Mouse (Mus musculus) heart, embryonic 16.5 days (tissue): Measurements from ENCODE around the gene Kifc5b. TPM values are rescaled to one million over a fixed set of nuclear protein-coding genes. Genes with fewer than 3 reads are reported as not detected.

Experiments used
- ATAC-seq: fragments of 200-750 bp; cut with Nextera tagmentation; replicated peaks from 2 replicates; pipeline ENCODE4 v1.8.0; 2017; ENCODE audit warnings: moderate number of reproducible peaks; ENCODE audit not compliant: insufficient read depth, low FRiP score; ENCODE audit errors: extremely low read depth
- H3K27ac ChIP-seq: fragments of 300-500 bp; sonication (generic); 2 replicates; pipeline ENCODE4 v1.5.1; 2014; ENCODE audit warnings: mild to moderate bottlenecking, low read length, control low read depth, moderate library complexity
- H3K27me3 ChIP-seq: fragments of 300-500 bp; sonication (generic); 2 replicates; pipeline ENCODE4 v1.6.1; 2014; ENCODE audit warnings: low read length, mixed read lengths; ENCODE audit not compliant: control insufficient read depth, insufficient read depth
- H3K36me3 ChIP-seq: fragments of 300-500 bp; sonication (generic); 2 replicates; pipeline ENCODE4 v1.6.1; 2014; ENCODE audit not compliant: control insufficient read depth, insufficient read depth
- H3K4me1 ChIP-seq: fragments of 300-500 bp; sonication (generic); 2 replicates; pipeline ENCODE4 v1.6.1; 2014; ENCODE audit warnings: low read length, mixed read lengths; ENCODE audit not compliant: control insufficient read depth, insufficient read depth
- H3K4me2 ChIP-seq: fragments of 300-500 bp; sonication (generic); 2 replicates; pipeline ENCODE4 v1.6.1; 2014; ENCODE audit warnings: low read depth, mild to moderate bottlenecking, control low read depth, low read length
- H3K4me3 ChIP-seq: fragments of 300-500 bp; sonication (generic); 2 replicates; pipeline ENCODE4 v1.5.1; 2014; ENCODE audit warnings: mild to moderate bottlenecking, control low read depth, low read length
- H3K9ac ChIP-seq: fragments of 300-500 bp; sonication (generic); 2 replicates; pipeline ENCODE4 v1.6.1; 2014; ENCODE audit warnings: low read length, control low read depth
- H3K9me3 ChIP-seq: fragments of 300-500 bp; sonication (generic); replicated peaks from 2 replicates; pipeline ENCODE4 v1.6.1; 2016; ENCODE audit warnings: low read length; ENCODE audit not compliant: control insufficient read depth
- WGBS: fragments of 180-500 bp; shearing (Covaris S2); extraction: QIAGEN DNeasy Blood & Tissue Kit; methylation state at CpG from one replicate; pipeline ENCODE4 v1.1.7; 2014; 5-methylcytosine and 5-hydroxymethylcytosine counted together
- polyA plus RNA-seq: library from polyadenylated mRNA; unstranded; fragments of >200 nt; fragmentation: Nextera tagmentation; extraction: Ambion mirVana; gene quantifications from 2 replicates; pipeline ENCODE4 v1.2.1, GENCODE M21; 2015

The Kifc5b gene
- polyA plus RNA-seq, 1 experiment from 2014 or later: 6.9 TPM

DNA sequence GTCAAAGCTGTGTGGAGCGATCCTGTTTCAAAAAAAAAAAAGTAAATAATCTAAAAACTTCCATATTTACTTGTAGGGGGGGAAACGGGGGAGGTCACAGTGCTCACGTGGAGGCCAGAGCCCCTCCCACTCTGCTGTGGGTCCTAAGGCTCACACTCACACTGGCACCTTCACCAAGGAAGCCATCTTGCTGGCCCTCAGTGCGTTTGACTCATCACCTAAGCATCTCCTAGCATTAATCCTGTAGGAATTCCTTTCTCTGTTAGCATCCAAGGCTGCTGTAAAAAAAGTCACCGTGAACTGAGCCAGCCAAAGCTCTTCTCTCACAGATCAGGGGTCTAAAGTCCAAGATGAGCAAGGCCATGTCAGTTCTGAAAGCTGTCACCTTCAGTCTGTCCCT lies 39.4 kb downstream of the Kifc5b start:
- Histone ChIP-seq H3K27ac (no peak overlapping the region), H3K4me2 (no peak overlapping the region), H3K4me3 (no peak overlapping the region), H3K27me3 (no peaks in the 10 kb centered on the region), H3K9me3 (no peaks in the 10 kb centered on the region), H3K36me3 (peaks cover 18% of the 10 kb centered on the region), H3K4me1 (peaks cover 25% of the 10 kb centered on the region), H3K9ac (no peak overlapping the region)
- no peak for ATAC-seq
- WGBS: 66% methylated on average over 5 of the region's 5 CpGs

DNA sequence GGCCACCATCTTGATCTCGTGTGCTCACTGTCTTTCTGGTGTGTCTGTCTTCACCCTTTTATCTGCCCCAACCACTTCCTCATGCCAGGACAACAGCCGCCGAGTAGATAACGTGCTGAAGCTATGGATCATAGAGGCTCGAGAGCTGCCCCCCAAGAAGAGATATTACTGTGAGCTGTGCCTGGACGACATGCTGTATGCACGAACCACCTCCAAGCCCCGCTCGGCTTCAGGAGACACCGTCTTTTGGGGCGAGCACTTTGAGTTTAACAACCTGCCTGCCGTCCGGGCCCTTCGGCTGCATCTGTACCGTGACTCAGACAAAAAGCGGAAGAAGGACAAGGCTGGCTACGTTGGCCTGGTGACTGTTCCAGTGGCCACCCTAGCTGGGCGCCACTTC lies 40.0 kb downstream of the Kifc5b start:
- ATAC-seq: no peak
- Histone ChIP-seq H3K4me2 (no peak overlapping the region), H3K27me3 (no peaks in the 10 kb centered on the region), H3K27ac (no peak overlapping the region), H3K4me3 (no peak overlapping the region), H3K36me3 (peaks cover 21% of the 10 kb centered on the region), H3K4me1 (peaks cover 21% of the 10 kb centered on the region), H3K9ac (no peak overlapping the region), H3K9me3 (no peaks in the 10 kb centered on the region)
- 67% methylated on average over 18 of the region's 18 CpGs for WGBS

DNA sequence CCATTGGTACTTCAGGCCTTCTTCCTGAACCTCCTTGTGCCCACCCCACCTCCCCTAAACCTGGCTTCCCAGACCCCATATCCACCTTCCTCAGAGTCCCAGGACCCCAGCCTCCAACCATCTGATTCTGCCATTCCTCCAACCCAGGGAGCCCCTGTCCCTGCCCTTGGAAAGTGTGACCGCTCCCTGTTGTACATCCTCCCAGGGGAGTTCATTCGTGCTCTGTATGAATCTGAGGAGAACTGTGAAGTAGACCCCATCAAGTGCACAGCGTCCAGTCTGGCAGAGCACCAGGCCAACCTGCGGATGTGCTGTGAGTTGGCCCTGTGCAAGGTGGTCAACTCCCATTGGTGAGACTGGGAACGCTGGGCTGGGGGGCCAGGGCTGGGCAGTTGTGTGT lies 41.0 kb downstream of the Kifc5b start:
- ATAC-seq: no peak
- Histone ChIP-seq H3K9ac (no peak overlapping the region), H3K9me3 (no peaks in the 10 kb centered on the region), H3K36me3 (peaks cover 25% of the 10 kb centered on the region), H3K4me3 (no peak overlapping the region), H3K4me1 (peaks cover 11% of the 10 kb centered on the region), H3K27me3 (no peaks in the 10 kb centered on the region), H3K27ac (no peak overlapping the region), H3K4me2 (no peak overlapping the region)
- 91% methylated on average over 5 of the region's 5 CpGs for WGBS

DNA sequence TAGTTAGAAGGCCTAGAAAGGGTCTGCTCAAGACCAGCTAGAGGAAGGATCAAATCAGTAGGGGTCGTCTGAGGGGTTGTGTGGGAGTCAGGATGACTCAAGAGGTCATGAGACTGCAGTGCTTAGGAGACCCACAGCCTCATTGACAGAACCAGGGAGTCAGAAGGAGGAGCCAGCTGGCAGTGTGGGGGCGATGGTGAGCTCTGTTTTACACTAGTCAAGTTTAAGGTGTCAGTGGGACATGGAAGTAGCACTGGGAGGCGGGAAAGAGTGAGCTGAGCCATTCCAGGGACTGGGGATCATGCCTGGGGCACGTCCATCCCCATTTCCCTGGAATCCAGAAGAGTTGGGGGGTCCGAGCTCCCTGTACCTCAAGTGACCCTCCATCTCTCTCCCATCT lies 42.0 kb downstream of the Kifc5b start:
- Histone ChIP-seq H3K9me3 (no peaks in the 10 kb centered on the region), H3K4me3 (no peak overlapping the region), H3K4me1 (peaks cover 2% of the 10 kb centered on the region), H3K9ac (no peak overlapping the region), H3K36me3 (peaks cover 25% of the 10 kb centered on the region), H3K27me3 (no peaks in the 10 kb centered on the region), H3K27ac (no peak overlapping the region), H3K4me2 (no peak overlapping the region)
- no peak for ATAC-seq
- WGBS: 58% methylated on average over 5 of the region's 5 CpGs

DNA sequence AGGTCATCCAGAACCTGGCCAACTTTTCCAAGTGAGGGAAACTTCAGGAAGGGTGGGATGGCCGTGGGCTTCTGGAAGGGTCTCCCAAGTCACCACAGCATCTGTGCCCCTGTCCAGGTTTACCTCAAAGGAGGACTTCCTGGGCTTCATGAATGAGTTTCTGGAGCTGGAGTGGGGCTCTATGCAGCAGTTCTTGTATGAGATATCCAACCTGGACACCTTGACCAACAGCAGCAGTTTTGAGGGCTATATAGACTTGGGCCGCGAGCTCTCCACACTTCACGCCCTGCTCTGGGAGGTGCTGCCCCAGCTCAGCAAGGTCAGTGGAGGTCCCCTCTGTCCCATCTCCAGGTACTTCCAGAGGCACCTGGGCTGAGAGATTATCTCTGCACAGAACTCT lies 42.9 kb downstream of the Kifc5b start:
- H3K36me3 ChIP-seq: peaks cover 25% of the 10 kb centered on the region
- H3K27me3 ChIP-seq: no peaks in the 10 kb centered on the region
- H3K27ac ChIP-seq: no peak overlapping the region
- H3K9ac ChIP-seq: no peak overlapping the region
- no peak for ATAC-seq
- H3K4me3 ChIP-seq: no peak overlapping the region
- H3K4me1 ChIP-seq: no peaks in the 10 kb centered on the region
- H3K9me3 ChIP-seq: no peaks in the 10 kb centered on the region
- 91% methylated on average over 4 of the region's 4 CpGs for WGBS
- H3K4me2 ChIP-seq: no peak overlapping the region

DNA sequence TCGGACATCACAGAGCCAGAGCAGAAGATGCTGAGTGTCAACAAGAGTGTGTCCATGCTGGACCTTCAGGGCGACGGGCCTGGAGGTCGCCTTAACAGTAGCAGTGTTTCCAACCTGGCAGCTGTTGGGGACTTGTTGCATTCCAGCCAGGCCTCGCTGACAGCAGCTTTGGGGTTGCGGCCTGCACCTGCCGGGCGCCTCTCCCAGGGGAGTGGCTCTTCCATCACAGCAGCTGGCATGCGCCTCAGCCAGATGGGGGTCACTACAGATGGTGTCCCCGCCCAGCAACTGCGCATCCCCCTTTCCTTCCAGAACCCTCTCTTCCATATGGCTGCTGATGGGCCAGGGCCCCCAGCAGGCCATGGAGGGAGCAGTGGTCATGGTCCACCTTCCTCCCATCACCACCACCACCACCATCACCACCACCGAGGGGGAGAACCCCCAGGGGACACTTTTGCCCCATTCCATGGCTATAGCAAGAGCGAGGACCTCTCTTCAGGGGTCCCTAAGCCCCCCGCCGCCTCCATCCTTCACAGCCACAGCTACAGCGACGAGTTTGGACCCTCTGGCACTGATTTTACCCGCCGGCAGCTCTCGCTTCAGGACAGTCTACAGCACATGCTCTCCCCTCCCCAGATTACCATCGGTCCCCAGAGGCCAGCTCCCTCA lies 44.8 kb downstream of the Kifc5b start:
- Histone ChIP-seq H3K27me3 (no peaks in the 10 kb centered on the region), H3K4me1 (no peaks in the 10 kb centered on the region), H3K27ac (no peak overlapping the region), H3K36me3 (peaks cover 25% of the 10 kb centered on the region), H3K4me3 (no peak overlapping the region), H3K4me2 (no peak overlapping the region), H3K9me3 (no peaks in the 10 kb centered on the region), H3K9ac (no peak overlapping the region)
- WGBS: 87% methylated on average over 21 of the region's 21 CpGs
- ATAC-seq: no peak

DNA sequence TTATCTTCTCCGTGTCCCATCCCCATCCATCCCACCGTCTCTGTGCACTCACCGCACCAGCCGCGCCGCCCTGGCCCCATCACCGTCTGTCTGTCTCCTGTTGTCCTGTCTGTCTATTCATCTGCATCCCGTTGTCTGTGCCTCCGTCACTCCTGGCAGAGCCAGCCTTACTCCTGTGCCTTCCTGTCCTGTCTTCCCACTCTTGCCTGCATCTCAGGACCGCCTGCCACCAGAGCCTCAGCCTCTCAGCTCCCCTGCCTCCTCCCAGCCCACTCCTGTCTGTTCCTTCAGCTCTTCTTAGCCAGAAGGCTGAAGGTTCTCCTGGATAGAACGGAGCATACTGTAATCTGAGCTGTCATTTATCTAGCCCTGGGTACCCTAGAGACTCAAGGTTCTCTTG lies 50.1 kb downstream of the Kifc5b start:
- Histone ChIP-seq H3K4me1 (peaks cover 3% of the 10 kb centered on the region), H3K27me3 (no peaks in the 10 kb centered on the region), H3K9me3 (no peaks in the 10 kb centered on the region), H3K9ac (no peak overlapping the region), H3K36me3 (peaks cover 6% of the 10 kb centered on the region), H3K4me2 (no peak overlapping the region), H3K27ac (no peak overlapping the region), H3K4me3 (no peak overlapping the region)
- ATAC-seq: no peak
- WGBS: 83% methylated on average over 11 of the region's 11 CpGs

DNA sequence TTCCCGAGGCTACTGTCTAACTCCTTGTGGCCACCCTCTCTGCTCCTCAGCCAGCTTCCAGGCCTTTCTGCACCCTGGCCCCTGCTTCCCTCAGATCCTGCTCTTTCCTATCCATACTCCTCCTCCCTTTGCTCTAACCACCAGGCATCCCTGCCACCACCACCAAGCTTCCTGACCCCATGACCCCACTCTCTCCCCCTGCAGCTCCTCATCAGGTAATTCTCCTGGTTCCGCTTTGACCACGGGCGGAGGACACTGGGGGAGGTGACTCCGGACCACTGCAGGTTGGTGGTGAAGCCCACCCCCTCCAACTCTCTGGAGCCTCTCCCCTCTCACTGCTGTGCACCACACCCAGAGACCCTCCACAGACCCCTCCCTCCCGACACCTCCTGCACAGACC lies 50.6 kb downstream of the Kifc5b start:
- H3K4me2 ChIP-seq: no peak overlapping the region
- peaks cover 6% of the 10 kb centered on the region for H3K4me1 ChIP-seq
- H3K9me3 ChIP-seq: no peaks in the 10 kb centered on the region
- H3K9ac ChIP-seq: no peak overlapping the region
- peaks cover 3% of the 10 kb centered on the region for H3K36me3 ChIP-seq
- ATAC-seq: no peak
- H3K4me3 ChIP-seq: no peak overlapping the region
- WGBS: 88% methylated on average over 6 of the region's 6 CpGs
- H3K27me3 ChIP-seq: no peaks in the 10 kb centered on the region
- no peak overlapping the region for H3K27ac ChIP-seq

DNA sequence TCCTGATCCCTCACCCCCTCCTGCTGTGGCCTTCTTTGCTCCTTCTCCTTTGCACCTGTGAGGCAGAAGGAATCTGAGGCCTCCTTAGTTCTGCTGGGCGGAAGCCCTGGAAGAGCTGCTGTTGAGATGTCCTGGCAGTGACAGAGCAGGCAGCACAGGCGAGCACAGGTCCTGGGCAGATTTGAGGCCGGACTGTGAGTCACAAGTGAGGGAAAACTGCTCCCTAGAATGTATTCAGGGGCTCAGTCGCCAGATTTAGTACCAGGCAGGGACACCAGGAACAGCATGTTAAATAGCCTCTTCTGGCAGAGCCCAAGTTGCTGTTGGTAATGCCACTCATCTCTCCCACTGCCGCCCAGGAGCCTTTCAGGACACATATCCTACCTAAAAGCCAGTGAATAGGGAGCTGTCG lies 51.3 kb downstream of the Kifc5b start:
- 81% methylated on average over 6 of the region's 6 CpGs for WGBS
- no peak for ATAC-seq
- Histone ChIP-seq H3K4me1 (peaks cover 6% of the 10 kb centered on the region), H3K36me3 (peaks cover 2% of the 10 kb centered on the region), H3K9ac (no peak overlapping the region), H3K9me3 (no peaks in the 10 kb centered on the region), H3K4me3 (no peak overlapping the region), H3K27me3 (no peaks in the 10 kb centered on the region), H3K4me2 (no peak overlapping the region), H3K27ac (no peak overlapping the region)
